Mouse (Mus musculus): Measurements from ENCODE around the gene Rpl23a.

GRCm38 (mm10) chr11:78193113-78193512 is 9.7 kb upstream of the Rpl23a start, which contains the start of gene Proca1:
- TF ChIP-seq CTCF (IDR thresholded peaks at IDR 0.05; ENCODE audit: low read depth, low read length) = no peak
- TF ChIP-seq POLR2A (IDR thresholded peaks at IDR 0.05; ENCODE audit: borderline replicate concordance, low read depth, low read length) = no peak
